ENCODE assay signal across 11 mouse cellular contexts in the genomic region with DNA sequence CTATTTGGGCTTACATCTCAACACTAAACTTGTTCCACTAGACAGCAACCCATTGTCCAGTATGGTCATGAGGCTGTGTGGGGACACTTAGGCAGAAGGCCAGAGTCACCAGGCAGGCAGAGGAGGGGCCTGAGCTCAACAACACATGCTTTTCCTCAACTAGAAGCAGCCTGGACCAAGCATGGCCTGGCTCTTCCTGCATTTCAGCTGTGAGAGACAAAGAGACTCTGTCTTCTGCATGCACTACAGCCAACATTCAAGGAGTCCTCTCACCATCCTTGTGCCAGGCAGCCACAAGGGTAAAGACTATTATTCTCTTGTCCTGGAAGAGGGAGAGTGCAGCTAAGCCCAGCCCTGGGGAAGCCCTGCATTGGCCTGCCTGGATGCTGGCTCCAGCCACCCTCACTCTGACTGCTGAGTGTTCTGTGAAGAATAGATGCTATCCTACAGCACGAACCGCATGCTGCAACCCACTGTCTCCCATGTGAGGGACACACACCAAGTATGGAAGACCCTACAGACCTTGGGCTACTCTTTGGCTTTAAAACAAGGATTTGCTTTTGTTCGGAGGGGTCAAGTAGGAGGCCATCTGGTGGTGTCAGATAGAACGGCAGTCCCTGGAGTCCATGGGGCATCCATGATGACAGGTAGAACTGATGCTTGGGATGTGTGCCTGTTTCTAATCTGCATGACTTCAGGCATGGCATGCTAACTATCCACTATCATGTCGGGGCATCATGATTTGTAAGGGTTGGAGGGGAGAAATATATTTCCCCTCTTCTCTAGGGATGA. TPM values are rescaled to one million over a fixed set of nuclear protein-coding genes. Genes with fewer than 3 reads are reported as not detected.
DNase-seq lines count a peak whose midpoint lies in the region; ATAC-seq and TF ChIP-seq lines count a peak whose summit lies in the region.
"Had no signal": no experiment of that assay in that cellular context is flagged by ENCODE, and none has a peak within 500 bp of the region (broad histone marks: within the 10 kb centered on the region; RNA-seq: fewer than 3 reads in every experiment).

No protein-coding gene starts in this region.

- DNase-seq in heart, postnatal 0 days (ENCODE audit: low spot score) = no peak
- no peak for DNase-seq in heart, adult 18-20 months
- peak; percentile 39 for DNase-seq in midbrain, postnatal 0 days (ENCODE audit: low spot score)
- peak; percentile 52 to 88 for DNase-seq in layer of hippocampus, adult 8-10 months (ENCODE audit: low spot score in 2 of 2)
- no peak for DNase-seq in thymus, adult 18-20 months
- DNase-seq in urinary bladder, postnatal 36 days (ENCODE audit: low spot score in 2 of 2) = no peak
- DNase-seq: gastrocnemius, postnatal 10 days had no signal

- ATAC-seq in heart, postnatal 0 days (ENCODE audit: insufficient read depth, low read depth) = no peak
- peak; percentile 52; the same call in 1 of the 2 replicates for ATAC-seq in midbrain, postnatal 0 days (ENCODE audit: low FRiP score)
- ATAC-seq in midbrain, embryonic 15.5 days (replicated peaks) = no peak
- ATAC-seq: Patski had no signal

- no peaks in the 10 kb centered on the region for H3K27me3 ChIP-seq in heart, postnatal 0 days (ENCODE audit: control insufficient read depth, insufficient read depth, low read length)
- H3K27me3 ChIP-seq in midbrain, postnatal 0 days (ENCODE audit: insufficient read depth, low read length) = no peaks in the 10 kb centered on the region
- H3K27me3 ChIP-seq in midbrain, embryonic 15.5 days (replicated peaks) = no peaks in the 10 kb centered on the region
- H3K27me3 ChIP-seq: embryonic facial prominence, embryonic 13.5 days; hindbrain, embryonic 12.5 days; Patski had no signal

- TF ChIP-seq CTCF in heart, postnatal 0 days (IDR thresholded peaks at IDR 0.05; ENCODE audit: low read depth) = peak; percentile 37
- peak; percentile 50 for TF ChIP-seq CTCF in midbrain, postnatal 0 days (IDR thresholded peaks at IDR 0.05)

- WGBS in heart, postnatal 0 days = 66% methylated on average over 5 of the region's 5 CpGs
- 90% methylated on average over 5 of the region's 5 CpGs for WGBS in midbrain, postnatal 0 days
- 87% methylated on average over 5 of the region's 5 CpGs for WGBS in midbrain, embryonic 15.5 days

- no peak overlapping the region for H3K9ac ChIP-seq in heart, postnatal 0 days (replicated peaks; ENCODE audit: low read depth, low read length)
- H3K9ac ChIP-seq in midbrain, postnatal 0 days (replicated peaks; ENCODE audit: low read length, poor library complexity, severe bottlenecking) = no peak overlapping the region
- no peak overlapping the region for H3K9ac ChIP-seq in midbrain, embryonic 15.5 days
- H3K9ac ChIP-seq: embryonic facial prominence, embryonic 13.5 days; hindbrain, embryonic 12.5 days had no signal

- H3K27ac ChIP-seq in heart, postnatal 0 days (ENCODE audit: low read depth) = no peak overlapping the region
- H3K27ac ChIP-seq in midbrain, postnatal 0 days (ENCODE audit: low read depth, low read length) = no peak overlapping the region
- no peak overlapping the region for H3K27ac ChIP-seq in midbrain, embryonic 15.5 days
- H3K27ac ChIP-seq: embryonic facial prominence, embryonic 13.5 days; hindbrain, embryonic 12.5 days had no signal

- H3K9me3 ChIP-seq in heart, postnatal 0 days (replicated peaks; ENCODE audit: control insufficient read depth, low read length) = no peaks in the 10 kb centered on the region
- no peaks in the 10 kb centered on the region for H3K9me3 ChIP-seq in midbrain, postnatal 0 days (ENCODE audit: low read length)
- no peaks in the 10 kb centered on the region for H3K9me3 ChIP-seq in midbrain, embryonic 15.5 days
- H3K9me3 ChIP-seq: embryonic facial prominence, embryonic 13.5 days; hindbrain, embryonic 12.5 days had no signal

- H3K4me1 ChIP-seq in heart, postnatal 0 days (ENCODE audit: control insufficient read depth, insufficient read depth) = no peaks in the 10 kb centered on the region
- no peaks in the 10 kb centered on the region for H3K4me1 ChIP-seq in midbrain, postnatal 0 days (ENCODE audit: insufficient read depth, low read length)
- no peaks in the 10 kb centered on the region for H3K4me1 ChIP-seq in midbrain, embryonic 15.5 days
- H3K4me1 ChIP-seq: embryonic facial prominence, embryonic 13.5 days; hindbrain, embryonic 12.5 days had no signal

- no peak for TF ChIP-seq EP300 in heart, postnatal 0 days (IDR thresholded peaks at IDR 0.05; ENCODE audit: low read depth)

- H3K36me3 ChIP-seq in heart, postnatal 0 days (replicated peaks; ENCODE audit: control insufficient read depth, insufficient read depth, low read length) = peaks cover 94% of the 10 kb centered on the region
- H3K36me3 ChIP-seq in midbrain, postnatal 0 days (ENCODE audit: insufficient read depth, low read length) = peaks cover 77% of the 10 kb centered on the region
- H3K36me3 ChIP-seq in midbrain, embryonic 15.5 days (replicated peaks) = peaks cover 45% of the 10 kb centered on the region

- H3K4me2 ChIP-seq in heart, postnatal 0 days (ENCODE audit: low read depth, low read length) = no peak overlapping the region
- H3K4me2 ChIP-seq in midbrain, postnatal 0 days (ENCODE audit: low read depth, low read length, poor library complexity, severe bottlenecking) = no peak overlapping the region
- H3K4me2 ChIP-seq in midbrain, embryonic 15.5 days = no peak overlapping the region
- H3K4me2 ChIP-seq: embryonic facial prominence, embryonic 13.5 days; hindbrain, embryonic 12.5 days had no signal

- no peak overlapping the region for H3K4me3 ChIP-seq in heart, postnatal 0 days (ENCODE audit: low read depth, low read length)
- H3K4me3 ChIP-seq in midbrain, postnatal 0 days (ENCODE audit: low read depth, low read length) = no peak overlapping the region
- no peak overlapping the region for H3K4me3 ChIP-seq in midbrain, embryonic 15.5 days
- H3K4me3 ChIP-seq: embryonic facial prominence, embryonic 13.5 days; hindbrain, embryonic 12.5 days had no signal

RNA-seq across cellular contexts. Expression of gene Capn2, which starts 42.2 kb away (rescaled TPM):
- 71.2 and 85.4 TPM in 2 replicates for total RNA-seq in heart, postnatal 0 days (2014; rRNA removed; ENCODE audit: low replicate concordance)
- polyA plus RNA-seq in heart, postnatal 0 days (2015; fragmentation: Nextera tagmentation; extraction: Ambion mirVana) = 56.8 and 62.6 TPM in 2 replicates
- 10 to 100 TPM; 67.5 to 68.4 TPM for total RNA-seq in heart, adult 18-20 months (2021)
- 84.3 and 88.2 TPM in 2 replicates for total RNA-seq in midbrain, postnatal 0 days (2014; rRNA removed)
- 78.6 and 82.1 TPM in 2 replicates for polyA plus RNA-seq in midbrain, postnatal 0 days (2015; fragmentation: Nextera tagmentation; extraction: Ambion mirVana)
- 85.6 and 86.2 TPM in 2 replicates for polyA plus RNA-seq in midbrain, embryonic 15.5 days (2015; fragmentation: Nextera tagmentation; extraction: Ambion mirVana)
- total RNA-seq in layer of hippocampus, adult 8-10 months (2022) = 10 to 100 TPM; 68.8 to 72.9 (median 71.6) TPM

Comparison
In these comparisons a context has a peak if more than half of its experiments do, and no peak if none do; other contexts are left out.
1. DNase-seq: peak in midbrain, postnatal 0 days (single experiment) and layer of hippocampus, adult 8-10 months (2 of 2); none in heart, postnatal 0 days (single experiment), heart, adult 18-20 months (0 of 2), thymus, adult 18-20 months (0 of 2) and urinary bladder, postnatal 36 days (0 of 2).